Mouse (Mus musculus): ENCODE measurements at regions not wholly inside any gene's neighbourhood (a gene's known extent, or its start where the extent isn't known, plus 50 kb on each side); places are given as distances from the start of the nearest gene placed in this dataset.

DNA sequence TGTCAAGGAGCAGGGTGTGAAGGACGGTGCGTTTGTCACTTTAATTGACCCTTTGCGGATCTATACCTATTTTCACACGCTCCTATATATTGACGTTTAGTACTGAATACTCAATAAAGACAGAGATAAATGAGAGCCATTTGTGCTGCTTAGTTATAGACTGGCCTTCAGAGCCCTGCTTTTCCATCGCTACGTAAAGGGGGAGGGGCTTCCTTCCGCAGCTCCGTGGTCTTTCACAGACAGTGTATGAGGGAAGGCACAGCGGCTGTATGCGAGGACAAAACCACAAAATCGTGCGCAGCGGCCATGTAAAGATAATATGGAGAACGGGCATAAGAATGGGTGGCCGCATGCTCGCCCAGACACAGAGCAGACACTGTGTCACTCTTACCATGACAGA, 58.4 kb upstream of the Pced1b start:
- DNase-seq: no peak

DNA sequence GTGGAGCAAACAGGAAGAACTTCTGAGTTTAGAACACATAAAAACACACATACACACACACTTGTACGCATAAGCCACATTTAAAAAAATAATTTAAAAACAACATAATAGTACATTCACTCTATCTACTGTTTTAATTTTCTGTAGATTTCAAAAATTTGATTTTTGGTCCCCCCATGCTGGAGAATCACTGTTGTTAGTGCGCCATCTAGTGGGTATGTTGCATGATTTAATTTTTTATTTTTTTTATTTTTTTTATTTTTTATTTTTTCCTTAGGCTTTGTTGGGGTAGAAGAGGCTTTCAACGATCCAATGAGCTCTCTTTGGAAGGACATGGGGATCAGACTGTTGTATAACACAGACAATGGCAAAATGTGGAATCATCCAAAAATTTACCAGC, 59.1 kb upstream of the Pced1b start:
- DNase-seq: no peak

DNA sequence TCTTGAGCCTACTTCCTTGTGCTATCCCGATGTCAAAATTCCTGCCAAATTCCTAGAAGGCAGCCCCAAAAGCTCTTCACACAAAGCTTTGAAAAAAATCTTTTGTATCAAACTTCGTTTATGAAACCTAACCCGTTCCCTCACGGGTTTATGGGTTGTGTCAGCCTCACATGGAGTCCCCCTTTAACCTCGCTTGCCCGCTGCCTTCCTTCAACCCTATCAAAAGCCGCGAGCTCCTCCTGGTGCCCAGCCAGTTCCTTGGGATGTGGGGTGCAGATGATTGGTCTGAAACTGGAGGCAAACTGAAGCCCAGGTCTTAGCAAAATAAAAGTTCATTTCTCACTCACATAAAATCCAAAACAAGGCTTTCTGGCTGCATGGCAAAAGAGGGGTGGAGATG, 60.9 kb upstream of the Pced1b start:
- DNase-seq: peak; percentile 34

DNA sequence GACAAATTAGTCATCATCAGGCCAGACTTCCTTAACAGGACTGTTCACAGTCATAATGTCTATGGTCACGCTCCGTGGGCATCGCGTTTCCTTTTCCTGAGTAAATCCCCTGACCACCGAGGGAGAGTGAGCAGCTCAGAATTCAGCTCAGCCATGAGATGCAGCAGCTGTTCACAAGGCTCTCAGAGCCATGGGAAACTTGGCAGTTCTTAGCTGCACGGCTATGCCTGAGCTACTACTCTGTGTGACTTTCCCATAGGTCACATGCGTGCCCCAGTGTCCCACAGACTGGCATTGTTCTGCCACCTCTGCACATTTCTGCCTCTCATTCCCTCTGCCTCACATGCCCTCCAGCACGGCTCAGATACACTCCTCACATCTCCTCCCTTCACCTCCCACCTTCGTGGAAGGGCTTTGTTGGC, 64.3 kb upstream of the Pced1b start:
- DNase-seq: peak; percentile 22

DNA sequence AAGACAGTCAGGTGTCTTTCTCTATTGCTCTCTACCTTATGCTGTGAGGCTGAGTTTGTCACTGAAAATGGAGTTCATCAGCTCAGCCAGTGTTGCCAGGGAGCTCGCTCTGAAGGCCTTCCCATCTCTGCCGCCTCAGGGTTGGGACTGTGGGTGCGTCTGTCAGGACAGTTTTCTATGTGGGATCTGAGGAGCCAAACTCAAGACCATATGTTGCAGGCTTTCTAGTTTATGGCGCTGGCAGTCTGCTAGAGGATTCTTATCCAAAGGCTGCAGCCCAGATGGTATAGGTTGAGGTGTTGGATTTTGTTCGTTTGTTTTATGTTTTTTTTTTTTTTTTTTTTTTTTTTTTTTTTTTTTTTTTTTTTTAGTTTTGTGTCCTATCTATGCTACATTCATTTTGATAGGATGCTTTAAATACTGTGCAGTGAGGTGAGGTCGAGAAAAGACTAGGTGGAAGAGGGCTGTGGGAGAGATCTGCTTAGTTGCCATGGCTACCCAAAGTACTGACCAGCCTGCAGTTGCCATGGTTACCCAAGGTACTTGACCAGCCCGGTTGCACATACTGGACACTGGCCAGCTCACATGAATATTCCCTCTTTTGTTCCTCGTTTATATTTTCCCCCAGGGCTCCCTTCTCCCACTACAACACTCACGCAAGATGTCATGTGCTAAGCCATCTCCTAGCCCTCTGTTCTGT, 65.8 kb upstream of the Pced1b start:
- no peak for DNase-seq

DNA sequence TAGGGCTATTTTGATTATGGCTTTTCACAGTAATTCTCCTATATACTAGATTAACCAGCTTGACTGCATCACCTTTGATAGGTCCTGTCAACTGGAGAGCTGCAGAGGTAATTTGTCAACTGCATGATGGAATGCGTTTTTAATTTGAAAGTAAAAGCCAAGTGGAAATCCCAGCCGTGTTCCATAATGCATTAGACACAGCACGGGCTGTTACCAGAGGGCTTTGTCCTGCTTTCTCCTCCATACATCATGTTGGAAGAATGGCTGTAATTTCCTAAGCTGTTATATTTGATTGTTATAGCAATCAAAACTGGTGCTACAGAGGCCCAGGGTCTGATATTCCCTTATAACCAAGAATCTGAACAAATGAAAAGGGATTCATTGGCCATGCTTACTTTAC, 68.6 kb upstream of the Pced1b start:
- DNase-seq: no peak

DNA sequence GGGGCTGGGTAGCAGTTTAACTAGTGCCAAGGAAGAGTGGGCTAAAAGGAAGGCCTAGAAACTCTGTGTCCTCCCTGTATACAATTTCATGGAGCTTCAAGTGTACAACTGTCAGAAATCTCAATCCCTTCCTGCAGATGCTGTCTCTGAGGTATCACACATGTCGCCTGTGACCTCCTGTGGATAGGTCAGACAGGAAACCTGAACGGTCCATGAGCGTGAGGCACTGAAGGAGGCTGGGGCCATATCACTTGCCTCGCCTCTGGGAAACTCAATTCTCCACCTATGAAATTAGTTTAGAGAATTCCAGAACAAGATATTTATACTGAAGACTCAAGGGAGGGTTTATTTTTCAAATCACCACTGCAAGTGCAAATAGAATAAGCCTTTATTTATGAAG, 69.1 kb upstream of the Pced1b start:
- no peak for DNase-seq

DNA sequence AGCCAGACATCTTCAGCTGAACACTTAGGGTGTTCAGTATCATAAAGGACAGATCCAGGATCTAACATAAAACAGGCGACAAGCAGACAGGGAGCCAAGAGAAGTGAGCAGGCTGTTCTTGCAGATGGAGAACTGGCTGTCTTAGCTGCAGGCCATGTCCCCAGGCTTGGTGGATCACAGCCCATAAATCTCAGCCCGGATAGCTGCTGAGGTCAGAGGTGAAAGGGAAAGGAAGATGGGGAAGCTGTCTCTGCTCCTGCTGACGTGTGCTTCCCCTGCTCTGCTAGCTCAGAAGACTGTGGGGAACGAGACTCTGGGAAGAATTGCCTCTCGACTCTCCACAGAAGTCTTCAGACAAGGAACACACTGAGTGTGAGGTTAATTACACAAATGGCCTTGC, 71.9 kb upstream of the Pced1b start:
- DNase-seq: no peak

DNA sequence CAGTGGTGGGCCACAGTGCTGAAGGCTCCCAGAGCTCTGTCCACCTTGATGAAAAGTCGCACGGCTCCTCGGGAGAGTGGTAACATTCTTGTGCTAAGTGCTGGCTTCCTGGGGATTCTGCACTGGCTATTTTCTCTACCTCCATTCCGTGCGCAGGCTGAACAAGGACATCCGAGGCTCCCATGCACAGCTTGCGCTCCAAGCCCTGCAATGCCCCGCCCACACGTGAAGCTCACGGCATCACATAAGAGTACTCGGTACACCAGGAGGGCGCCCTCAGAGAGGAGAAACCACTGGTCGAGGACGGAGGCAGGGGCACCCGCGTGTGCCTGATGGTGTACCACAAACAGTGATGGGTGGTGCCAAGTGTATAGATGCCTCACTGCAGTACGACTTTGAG, 73.7 kb upstream of the Pced1b start:
- no peak for DNase-seq

DNA sequence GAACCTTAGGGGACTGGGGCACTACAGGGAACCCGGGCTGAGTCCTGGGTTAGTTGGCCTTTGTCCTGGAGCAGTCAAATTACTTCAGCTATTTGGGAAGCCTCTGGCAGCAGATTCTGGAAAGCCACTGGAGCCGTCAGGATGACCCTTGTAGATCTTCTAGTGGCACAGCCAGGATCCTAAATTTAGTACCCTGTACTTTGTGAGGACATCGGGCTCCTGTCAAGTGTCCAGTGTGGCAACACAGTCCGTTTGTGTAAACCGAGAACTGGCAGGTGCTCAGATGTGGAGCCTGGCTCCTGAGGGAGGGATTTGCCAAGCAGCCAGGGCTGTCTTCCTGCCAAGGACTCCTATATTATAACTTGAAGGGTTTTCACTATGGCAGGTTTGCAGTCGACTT, 76.8 kb upstream of the Pced1b start:
- peak; percentile 36 for DNase-seq

DNA sequence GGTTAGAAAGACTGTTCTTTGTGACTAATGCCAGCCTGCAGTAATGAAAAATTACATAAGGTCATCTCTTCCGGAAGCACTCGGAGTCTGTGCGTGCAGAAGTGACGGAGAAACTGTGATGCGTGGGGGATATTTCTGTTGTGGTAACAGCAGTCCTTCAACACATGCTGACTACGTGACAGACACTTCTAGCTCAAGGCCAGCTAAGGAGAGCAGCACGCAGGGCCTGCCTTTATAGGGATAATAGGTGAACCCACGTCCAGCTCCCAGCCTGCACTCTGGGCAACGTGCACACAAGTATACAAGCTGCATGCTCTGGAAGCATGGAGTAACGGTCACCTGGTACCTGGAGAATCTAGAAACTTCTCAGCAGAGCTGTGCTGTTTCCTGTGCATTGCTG, 77.5 kb upstream of the Pced1b start:
- DNase-seq: peak; percentile 9

DNA sequence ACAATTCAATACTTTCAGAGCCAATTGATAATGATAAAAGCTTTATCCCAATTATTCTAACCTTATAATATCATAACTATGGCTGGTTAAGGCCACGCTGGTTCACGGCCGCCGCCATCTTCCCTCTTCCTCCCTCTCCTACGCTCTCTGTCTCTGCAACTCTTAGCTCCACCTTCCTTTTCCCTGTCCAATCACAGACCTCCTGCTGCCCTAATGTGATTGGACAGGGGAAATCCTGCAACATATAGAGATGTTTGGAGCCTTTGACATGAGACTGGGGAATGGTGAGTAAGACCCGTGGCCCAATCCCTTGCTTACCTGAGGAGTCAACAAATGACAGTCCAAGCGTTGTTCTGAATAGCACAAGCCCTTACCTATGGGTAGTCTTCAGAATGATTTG, 79.8 kb upstream of the Pced1b start:
- no peak for DNase-seq

DNA sequence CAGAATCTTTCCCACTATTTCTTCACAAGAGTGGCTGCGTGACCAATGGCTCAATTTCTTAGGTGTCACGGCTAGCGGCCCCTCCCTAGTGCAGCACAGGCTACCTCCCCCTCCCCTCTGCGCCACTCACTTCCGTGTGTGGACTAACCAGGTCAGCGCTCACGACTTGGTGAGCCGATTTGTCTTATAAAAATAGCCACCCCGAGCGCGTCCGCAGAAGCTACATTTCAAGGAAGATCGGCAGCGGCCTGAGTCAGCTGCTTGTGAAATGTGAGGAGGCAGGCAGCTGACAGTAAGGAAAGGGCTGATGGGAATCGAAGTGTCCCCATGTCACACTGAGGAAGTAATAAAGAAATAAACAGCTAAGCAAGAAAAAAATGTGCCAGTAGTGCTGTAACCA, 82.3 kb upstream of the Pced1b start:
- DNase-seq: no peak

DNA sequence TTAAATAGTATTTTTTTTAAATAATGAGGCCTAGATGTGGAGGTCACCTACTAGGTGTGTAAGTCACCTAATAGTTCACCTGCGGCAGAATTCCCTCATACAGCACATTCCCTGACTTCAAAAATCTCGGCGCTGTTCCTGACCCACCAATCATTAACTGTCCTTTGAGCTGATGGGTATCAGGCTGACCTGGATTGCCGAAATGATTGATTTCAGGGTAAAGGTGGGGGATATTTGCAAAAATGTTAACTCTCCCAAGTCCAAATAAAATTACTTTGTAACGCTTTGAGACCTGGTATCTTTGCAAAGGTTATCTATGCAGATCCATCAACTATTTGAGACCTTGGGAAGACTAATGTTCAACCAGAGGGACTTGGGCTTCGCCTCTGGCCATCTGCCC, 82.9 kb upstream of the Pced1b start:
- no peak for DNase-seq

DNA sequence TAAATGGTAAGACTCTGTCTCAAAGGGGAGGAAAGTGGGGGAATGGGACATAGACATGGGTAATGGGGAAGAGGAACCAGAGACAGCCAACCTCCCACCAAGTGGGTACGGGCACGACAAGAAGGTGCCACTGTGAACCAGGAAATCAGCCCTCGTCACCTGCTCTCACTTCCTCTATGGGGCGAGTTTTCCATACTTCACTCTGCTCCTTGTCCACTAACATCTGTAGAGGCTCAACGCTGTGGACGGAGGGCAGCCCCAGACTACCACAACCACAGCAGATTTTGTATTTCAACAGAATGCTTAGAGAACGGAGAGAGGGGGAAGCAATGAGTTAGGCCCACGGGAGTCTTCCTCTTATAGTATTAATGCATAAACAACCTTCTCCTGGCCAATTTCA, 83.8 kb upstream of the Pced1b start:
- DNase-seq: no peak

DNA sequence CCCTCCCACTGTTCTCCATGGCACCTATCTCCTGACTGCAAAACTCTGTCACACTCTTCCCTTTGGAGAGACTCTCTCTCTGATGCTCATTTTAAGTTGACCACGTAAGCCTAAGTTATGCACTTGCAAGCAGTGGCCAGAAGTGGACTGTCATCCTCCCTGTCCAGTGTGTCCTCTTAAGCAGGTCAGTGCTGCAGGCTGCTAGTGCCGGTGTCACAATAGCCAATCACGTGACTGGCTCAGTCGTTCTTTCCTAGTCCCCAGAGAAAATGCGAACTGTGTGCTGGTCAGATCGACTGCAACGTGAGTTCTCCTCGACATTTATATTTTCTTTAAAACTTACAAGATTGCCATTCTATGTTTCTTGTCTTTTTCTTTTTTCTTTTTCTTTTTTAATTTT, 84.6 kb upstream of the Pced1b start:
- DNase-seq: no peak

DNA sequence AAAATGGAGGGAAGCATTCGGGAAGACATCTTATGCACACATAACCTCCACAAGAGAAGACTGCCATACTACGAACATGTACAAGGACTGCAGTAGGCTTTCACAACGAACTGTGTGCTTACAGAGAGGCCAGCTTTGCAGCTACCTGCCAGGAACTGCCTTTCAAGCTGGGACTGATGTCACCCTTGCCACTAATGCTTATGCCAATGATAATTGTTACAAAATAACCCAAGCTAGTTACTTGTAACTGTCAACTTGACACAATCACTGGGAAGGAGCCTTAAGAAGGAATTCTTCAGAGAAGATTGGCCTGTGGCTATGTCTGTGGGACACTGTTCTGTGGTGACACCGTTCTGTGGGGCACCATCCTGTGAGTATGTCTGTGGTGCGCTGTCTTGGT, 85.4 kb upstream of the Pced1b start:
- DNase-seq: no peak

DNA sequence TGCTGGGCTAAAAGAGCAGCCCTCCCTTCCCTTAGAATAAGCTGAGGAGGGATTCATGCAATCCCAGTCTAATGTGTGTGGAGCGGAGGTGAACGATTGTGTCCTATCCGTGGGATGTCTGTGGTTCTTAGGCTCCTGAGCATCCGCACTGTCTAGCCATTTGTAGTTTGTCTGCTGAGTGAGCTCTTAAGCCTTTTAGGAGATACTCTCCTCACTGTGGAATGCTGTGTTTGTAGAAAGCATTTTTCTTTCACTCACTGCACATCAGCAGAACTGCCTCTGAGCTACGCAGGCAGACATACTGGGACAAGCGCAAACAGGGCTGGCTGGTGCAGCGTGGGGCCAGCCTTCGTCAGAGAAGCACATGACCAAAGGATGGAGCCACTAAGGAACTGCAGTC, 94.6 kb upstream of the Pced1b start:
- DNase-seq: no peak

DNA sequence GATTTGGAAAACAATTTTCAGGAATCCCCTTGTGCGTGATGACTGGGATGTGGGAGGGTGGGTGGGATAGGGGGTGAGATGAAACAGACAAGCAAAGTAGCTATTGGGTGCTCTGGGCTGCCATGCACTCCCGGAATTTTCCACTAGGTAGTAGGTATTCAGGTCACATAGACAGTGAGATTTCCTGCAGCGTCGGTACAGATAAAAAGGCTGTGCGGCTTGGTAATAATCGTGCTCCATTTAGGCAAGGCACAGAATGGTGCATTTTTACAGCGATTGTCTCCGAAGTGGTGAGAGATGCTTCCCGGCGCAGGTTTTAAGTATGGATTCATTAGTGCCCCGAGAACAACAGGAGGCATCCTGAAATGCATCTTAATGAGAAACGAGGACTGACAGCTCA, 95.1 kb upstream of the Pced1b start:
- DNase-seq: no peak

DNA sequence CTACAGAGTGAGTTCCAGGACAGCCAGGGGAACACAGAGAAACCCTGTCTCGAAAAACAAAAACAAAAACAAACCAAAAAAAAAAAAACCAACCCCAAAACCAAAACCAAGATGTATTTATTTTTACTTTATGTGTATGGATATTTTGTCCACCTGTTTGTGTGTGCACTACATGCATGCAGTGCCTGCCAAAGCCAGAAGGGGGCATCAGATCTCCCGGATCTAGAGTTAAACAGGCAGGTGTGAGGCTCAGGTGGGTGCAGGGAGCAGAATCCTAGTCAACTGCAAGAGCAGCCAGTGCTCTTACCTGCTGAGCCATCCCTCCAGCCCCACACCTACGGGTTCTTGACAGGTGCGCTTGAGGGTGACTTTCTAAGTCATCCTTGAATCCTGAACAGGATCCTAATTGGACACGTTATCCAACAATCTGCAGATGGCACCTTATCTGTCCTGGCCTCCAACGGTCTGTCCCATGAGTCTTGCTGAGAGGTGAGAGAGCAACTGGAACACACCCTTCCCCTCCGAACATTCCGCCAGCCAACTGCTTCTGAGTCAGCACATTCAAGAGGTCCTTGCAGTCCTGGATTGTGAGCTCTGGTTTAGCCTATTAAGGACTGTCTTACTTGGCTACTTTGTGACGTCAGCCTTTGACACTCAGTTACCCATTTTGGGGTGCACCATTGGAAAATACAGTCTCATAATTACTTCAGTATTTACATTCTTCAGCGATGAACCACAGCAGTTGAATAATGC, 95.4 kb upstream of the Slc38a4 start:
- no peak for DNase-seq

DNA sequence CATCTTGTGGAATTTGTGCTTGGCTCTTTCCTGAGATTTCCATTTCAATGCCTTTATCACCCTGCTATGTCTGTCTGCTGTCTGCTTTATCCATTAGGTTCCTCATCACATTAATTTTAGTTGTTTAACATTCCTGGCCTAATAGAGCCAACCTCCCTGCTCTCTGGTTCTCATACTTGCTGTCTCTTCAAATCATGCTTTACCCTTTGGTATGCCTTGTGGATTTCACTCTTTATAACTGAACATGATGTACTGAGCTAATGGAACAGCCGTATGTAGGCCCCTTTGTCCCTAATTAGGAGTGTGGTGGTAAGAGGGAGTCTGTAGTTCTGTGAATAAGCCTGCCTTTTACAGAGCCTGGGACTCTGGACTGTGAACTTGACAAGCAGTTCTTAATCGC, 86.2 kb upstream of the Slc38a4 start:
- no peak for DNase-seq

DNA sequence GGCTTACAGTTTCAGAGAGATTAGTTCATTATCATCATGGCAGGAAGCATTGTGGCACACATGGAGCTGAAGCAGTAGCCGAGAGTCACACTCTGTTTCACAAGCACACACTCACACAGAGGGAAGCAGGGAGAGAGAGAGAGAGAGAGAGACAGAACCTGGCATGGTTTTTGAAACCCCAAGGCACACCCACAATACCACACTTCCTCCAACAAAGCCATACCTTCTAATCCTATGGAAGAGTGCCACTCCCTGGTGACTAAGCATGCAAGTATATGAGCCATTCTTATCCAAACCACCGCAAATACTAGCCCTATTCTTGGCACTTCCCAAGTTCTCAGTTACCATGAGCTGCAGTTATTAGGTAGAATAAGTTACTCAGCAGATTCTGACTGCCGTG, 82.5 kb upstream of the Slc38a4 start:
- no peak for DNase-seq

DNA sequence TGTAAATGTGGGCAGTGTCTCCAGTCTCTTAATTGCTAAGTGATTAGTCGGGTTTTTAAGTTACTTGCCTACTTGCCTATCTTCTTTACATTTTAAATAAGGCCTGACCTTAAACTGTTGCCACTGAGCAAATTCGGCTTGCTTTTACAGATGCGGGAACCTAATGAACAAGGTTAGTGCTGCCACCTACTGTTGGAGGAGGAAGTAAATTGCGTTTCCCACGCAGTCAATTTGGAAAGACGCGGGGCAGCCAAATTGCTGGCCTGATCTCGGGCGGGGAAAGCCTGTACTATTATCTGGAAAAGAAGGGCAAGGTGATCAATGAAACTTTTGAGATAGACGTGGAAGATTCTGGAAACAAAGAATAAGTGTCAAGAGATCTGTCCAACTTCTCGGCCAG, 79.5 kb upstream of the Slc38a4 start:
- DNase-seq: peak; percentile 75

DNA sequence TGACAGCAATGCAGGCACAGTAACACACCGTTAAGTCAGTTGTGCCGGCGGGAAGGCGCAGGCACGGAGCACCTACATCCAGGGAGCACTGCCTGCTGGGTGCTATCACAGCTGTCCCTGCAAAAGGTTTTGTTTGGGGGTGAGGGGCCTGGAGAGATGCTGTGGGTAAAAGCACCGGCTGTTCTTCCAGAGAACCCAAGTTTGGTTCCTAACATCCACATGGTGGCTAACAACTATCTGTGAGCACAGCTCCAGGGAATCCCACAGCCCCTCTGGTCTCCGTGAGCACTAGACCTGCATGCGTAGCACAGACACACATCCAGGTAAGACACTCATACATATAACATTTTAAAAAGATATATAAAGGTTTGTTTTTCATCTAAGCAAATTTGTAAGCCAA, 72.0 kb upstream of the Slc38a4 start:
- no peak for DNase-seq
